In genomic region chr9:39515531-39515930, GRCm38 (mm10) we compare ENCODE assay signal across 36 mouse cellular contexts. TPM values are rescaled to one million over a fixed set of nuclear protein-coding genes. Genes with fewer than 3 reads are reported as not detected.
DNase-seq lines count a peak whose midpoint lies in the region; ATAC-seq and TF ChIP-seq lines count a peak whose summit lies in the region.
"Had no signal": no experiment of that assay in that cellular context is flagged by ENCODE, and none has a peak within 500 bp of the region (broad histone marks: within the 10 kb centered on the region; RNA-seq: fewer than 3 reads in every experiment).

TSS of gene Olfr957 (minus strand) at chr9:39515809.

- no peaks in the 10 kb centered on the region for H3K27me3 ChIP-seq in embryonic facial prominence, embryonic 11.5 days (ENCODE audit: control insufficient read depth, insufficient read depth, low read length)
- no peaks in the 10 kb centered on the region for H3K27me3 ChIP-seq in embryonic facial prominence, embryonic 10.5 days (replicated peaks; ENCODE audit: low read depth, poor library complexity, severe bottlenecking)
- H3K27me3 ChIP-seq in embryonic facial prominence, embryonic 14.5 days (replicated peaks; ENCODE audit: control insufficient read depth, insufficient read depth, low read length): no peaks in the 10 kb centered on the region
- no peaks in the 10 kb centered on the region for H3K27me3 ChIP-seq in limb, embryonic 14.5 days (ENCODE audit: control insufficient read depth, insufficient read depth, low read length)
- H3K27me3 ChIP-seq in forebrain, postnatal 0 days (ENCODE audit: insufficient read depth, low read length): no peaks in the 10 kb centered on the region
- H3K27me3 ChIP-seq: CH12.LX; embryonic facial prominence, embryonic 13.5 days; forebrain, embryonic 12.5 days; hindbrain, embryonic 12.5 days; hindbrain, embryonic 15.5 days had no signal

- H3K36me3 ChIP-seq in embryonic facial prominence, embryonic 11.5 days (replicated peaks; ENCODE audit: control insufficient read depth, insufficient read depth, low read depth, low read length): no peaks in the 10 kb centered on the region
- H3K36me3 ChIP-seq in embryonic facial prominence, embryonic 10.5 days (replicated peaks): no peaks in the 10 kb centered on the region
- no peaks in the 10 kb centered on the region for H3K36me3 ChIP-seq in embryonic facial prominence, embryonic 14.5 days (ENCODE audit: control insufficient read depth, insufficient read depth, low read length)
- H3K36me3 ChIP-seq in limb, embryonic 14.5 days (ENCODE audit: control insufficient read depth, insufficient read depth, low read length): no peaks in the 10 kb centered on the region
- no peaks in the 10 kb centered on the region for H3K36me3 ChIP-seq in forebrain, postnatal 0 days (ENCODE audit: insufficient read depth)
- H3K36me3 ChIP-seq: embryonic facial prominence, embryonic 13.5 days; forebrain, embryonic 12.5 days; G1E; hindbrain, embryonic 12.5 days; hindbrain, embryonic 15.5 days had no signal

- no peak for TF ChIP-seq POLR2A in limb, embryonic 14.5 days (IDR thresholded peaks at IDR 0.05; ENCODE audit: borderline replicate concordance, extremely low read depth, insufficient read depth, insufficient read length)

- no peak within 1 kb of the TSS for H3K27ac ChIP-seq in embryonic facial prominence, embryonic 11.5 days (replicated peaks; ENCODE audit: low read depth, low read length)
- no peak within 1 kb of the TSS for H3K27ac ChIP-seq in embryonic facial prominence, embryonic 10.5 days (replicated peaks)
- H3K27ac ChIP-seq in embryonic facial prominence, embryonic 14.5 days (replicated peaks; ENCODE audit: low read depth, low read length): no peak within 1 kb of the TSS
- H3K27ac ChIP-seq in limb, embryonic 14.5 days (replicated peaks; ENCODE audit: low read depth, low read length): no peak within 1 kb of the TSS
- H3K27ac ChIP-seq in forebrain, postnatal 0 days (ENCODE audit: low read depth, low read length): no peak within 1 kb of the TSS
- H3K27ac ChIP-seq: embryonic facial prominence, embryonic 13.5 days; forebrain, embryonic 12.5 days; gastrocnemius, adult 2 months; hindbrain, embryonic 12.5 days; hindbrain, embryonic 15.5 days had no signal

- no peak for TF ChIP-seq CTCF in forebrain, postnatal 0 days (IDR thresholded peaks at IDR 0.05; ENCODE audit: low read depth)

- H3K9me3 ChIP-seq in embryonic facial prominence, embryonic 11.5 days (replicated peaks; ENCODE audit: control insufficient read depth, low read length): no peaks in the 10 kb centered on the region
- no peaks in the 10 kb centered on the region for H3K9me3 ChIP-seq in embryonic facial prominence, embryonic 10.5 days
- no peaks in the 10 kb centered on the region for H3K9me3 ChIP-seq in embryonic facial prominence, embryonic 14.5 days (ENCODE audit: control insufficient read depth, low read length)
- no peaks in the 10 kb centered on the region for H3K9me3 ChIP-seq in limb, embryonic 14.5 days (ENCODE audit: control insufficient read depth, low read length)
- H3K9me3 ChIP-seq in forebrain, postnatal 0 days (ENCODE audit: low read length): no peaks in the 10 kb centered on the region
- H3K9me3 ChIP-seq: embryonic facial prominence, embryonic 13.5 days; forebrain, embryonic 12.5 days; G1E; hindbrain, embryonic 12.5 days; hindbrain, embryonic 15.5 days had no signal

- no peak within 1 kb of the TSS for H3K4me3 ChIP-seq in embryonic facial prominence, embryonic 11.5 days (ENCODE audit: low read depth, low read length)
- H3K4me3 ChIP-seq in embryonic facial prominence, embryonic 10.5 days: no peak within 1 kb of the TSS
- H3K4me3 ChIP-seq in embryonic facial prominence, embryonic 14.5 days (ENCODE audit: low read depth, low read length): no peak within 1 kb of the TSS
- no peak within 1 kb of the TSS for H3K4me3 ChIP-seq in limb, embryonic 14.5 days (replicated peaks; ENCODE audit: low read length)
- H3K4me3 ChIP-seq in forebrain, postnatal 0 days (ENCODE audit: low read depth, low read length): no peak within 1 kb of the TSS
- H3K4me3 ChIP-seq: embryonic facial prominence, embryonic 13.5 days; erythroblast, embryonic 14.5 days; forebrain, embryonic 12.5 days; gastrocnemius, adult 2 months; hindbrain, embryonic 12.5 days; hindbrain, embryonic 15.5 days had no signal

- H3K4me1 ChIP-seq in embryonic facial prominence, embryonic 11.5 days (ENCODE audit: control insufficient read depth, insufficient read depth, low read length): no peaks in the 10 kb centered on the region
- H3K4me1 ChIP-seq in embryonic facial prominence, embryonic 10.5 days: no peaks in the 10 kb centered on the region
- no peaks in the 10 kb centered on the region for H3K4me1 ChIP-seq in embryonic facial prominence, embryonic 14.5 days (ENCODE audit: control insufficient read depth, insufficient read depth, low read length)
- H3K4me1 ChIP-seq in limb, embryonic 14.5 days (ENCODE audit: control insufficient read depth, insufficient read depth, low read length): no peaks in the 10 kb centered on the region
- H3K4me1 ChIP-seq in forebrain, postnatal 0 days (ENCODE audit: insufficient read depth): no peaks in the 10 kb centered on the region
- H3K4me1 ChIP-seq: forebrain, embryonic 12.5 days; hindbrain, embryonic 12.5 days; hindbrain, embryonic 15.5 days had no signal

- no peak for ATAC-seq in embryonic facial prominence, embryonic 11.5 days (replicated peaks; ENCODE audit: insufficient number of reproducible peaks, low FRiP score, low TSS enrichment, low read depth)
- peak; percentile 41; the same call in 1 of the 2 replicates for ATAC-seq in embryonic facial prominence, embryonic 14.5 days (ENCODE audit: low read depth)
- ATAC-seq in limb, embryonic 14.5 days (ENCODE audit: low FRiP score, low read depth): peak; percentile 55; the same call in 1 of the 2 replicates
- no peak for ATAC-seq in forebrain, postnatal 0 days
- ATAC-seq: forebrain, embryonic 16.5 days had no signal

- DNase-seq in embryonic facial prominence, embryonic 11.5 days (ENCODE audit: low spot score): peak; percentile 22
- DNase-seq in embryonic facial prominence, embryonic 10.5 days (ENCODE audit: low spot score): no peak
- DNase-seq in embryonic facial prominence, embryonic 14.5 days (ENCODE audit: low spot score): peak; percentile 84
- DNase-seq in limb, embryonic 14.5 days (ENCODE audit: low spot score): peak; percentile 80
- DNase-seq in adipocyte (ENCODE audit: low spot score): no peak
- no peak for DNase-seq in forebrain, postnatal 0 days
- DNase-seq: adrenal gland, adult 8-10 months; adrenal gland, postnatal 25 days; B cell, adult 2 months; cerebellum, adult 11-12 months; cerebellum, adult 8-10 months; cerebellum, postnatal 10 days; cerebellum, postnatal 36 days; gastrocnemius, adult 2 months; gastrocnemius, postnatal 14 days; heart, adult 11 months; kidney, adult 11 months had no signal

- H3K4me2 ChIP-seq in embryonic facial prominence, embryonic 11.5 days (ENCODE audit: low read depth, low read length): no peak within 1 kb of the TSS
- H3K4me2 ChIP-seq in embryonic facial prominence, embryonic 14.5 days (ENCODE audit: low read depth, low read length): no peak within 1 kb of the TSS
- no peak within 1 kb of the TSS for H3K4me2 ChIP-seq in limb, embryonic 14.5 days (replicated peaks; ENCODE audit: low read depth, low read length, severe bottlenecking)
- no peak within 1 kb of the TSS for H3K4me2 ChIP-seq in forebrain, postnatal 0 days (ENCODE audit: low read depth)
- H3K4me2 ChIP-seq: embryonic facial prominence, embryonic 13.5 days; forebrain, embryonic 12.5 days; heart, embryonic 11.5 days; hindbrain, embryonic 12.5 days; hindbrain, embryonic 15.5 days had no signal

- no peak within 1 kb of the TSS for H3K9ac ChIP-seq in embryonic facial prominence, embryonic 11.5 days (replicated peaks; ENCODE audit: low read length)
- H3K9ac ChIP-seq in embryonic facial prominence, embryonic 14.5 days (ENCODE audit: low read depth, low read length): no peak within 1 kb of the TSS
- no peak within 1 kb of the TSS for H3K9ac ChIP-seq in limb, embryonic 14.5 days (ENCODE audit: low read depth, low read length, severe bottlenecking)
- H3K9ac ChIP-seq in forebrain, postnatal 0 days: no peak within 1 kb of the TSS
- H3K9ac ChIP-seq: embryonic facial prominence, embryonic 13.5 days; forebrain, embryonic 12.5 days; hindbrain, embryonic 12.5 days; hindbrain, embryonic 15.5 days had no signal

- WGBS in embryonic facial prominence, embryonic 11.5 days: 61% methylated on average over 3 of the region's 3 CpGs
- WGBS in embryonic facial prominence, embryonic 10.5 days: 75% methylated on average over 3 of the region's 3 CpGs
- 39% methylated on average over 3 of the region's 3 CpGs for WGBS in embryonic facial prominence, embryonic 14.5 days
- WGBS in limb, embryonic 14.5 days: 43% methylated on average over 3 of the region's 3 CpGs
- 60% methylated on average over 3 of the region's 3 CpGs for WGBS in forebrain, postnatal 0 days

RNA-seq across cellular contexts. Expression of gene Olfr957, which starts in this region (rescaled TPM):
- not detected in 2 replicates for polyA plus RNA-seq in embryonic facial prominence, embryonic 11.5 days (2014; fragmentation: Nextera tagmentation; extraction: Ambion mirVana)
- not detected in 2 replicates for polyA plus RNA-seq in embryonic facial prominence, embryonic 10.5 days (2016; fragmentation: Nextera tagmentation; extraction: Ambion mirVana)
- polyA plus RNA-seq in embryonic facial prominence, embryonic 14.5 days (2014; fragmentation: Nextera tagmentation; extraction: Ambion mirVana): 0.14 and 0.42 TPM in 2 replicates
- 0.06 and 0.08 TPM in 2 replicates for polyA plus RNA-seq in limb, embryonic 14.5 days (2012; rRNA removed)
- polyA plus RNA-seq in limb, embryonic 14.5 days (2014; fragmentation: Nextera tagmentation; extraction: Ambion mirVana): not detected in 2 replicates
- total RNA-seq in forebrain, postnatal 0 days (2014; rRNA removed): not detected in 2 replicates
- polyA plus RNA-seq in forebrain, postnatal 0 days (2015; fragmentation: Nextera tagmentation; extraction: Ambion mirVana): not detected in 2 replicates
- total RNA-seq: adrenal gland, adult 8-10 months; adrenal gland, postnatal 25 days; CH12.LX; gastrocnemius, adult 2 months; gastrocnemius, postnatal 14 days; gastrocnemius, postnatal 4 days; heart, adult 8-10 months; heart, postnatal 25 days; hematopoietic stem cell, adult 5-6 weeks had no signal
- polyA plus RNA-seq: brain, embryonic 14.5 days; cortical plate, adult 2 months; embryonic facial prominence, embryonic 13.5 days; erythroblast, embryonic 14.5 days; forebrain, embryonic 12.5 days; forebrain, embryonic 16.5 days; frontal cortex, adult 2 months; G1E; heart, embryonic 11.5 days; heart, embryonic 14.5 days; heart, postnatal 0 days; hindbrain, embryonic 12.5 days; hindbrain, embryonic 15.5 days; intestine, embryonic 14.5 days had no signal

Comparison
In these comparisons a context has a peak if more than half of its experiments do, and no peak if none do; other contexts are left out.
1. Peak in DNase-seq in embryonic facial prominence, embryonic 11.5 days; RNA of the gene not detected or under 1 TPM.
2. Peak in DNase-seq and ATAC-seq in embryonic facial prominence, embryonic 14.5 days; RNA of the gene not detected or under 1 TPM.
3. Peak in DNase-seq and ATAC-seq in limb, embryonic 14.5 days; RNA of the gene not detected or under 1 TPM.